Mouse (Mus musculus) cortical plate, adult 2 months (tissue): ENCODE results near the gene Plekho1.

Source experiments
- CTCF ChIP-seq: fragments of 200-500 bp; IDR thresholded peaks from 2 replicates; pipeline ENCODE4 v1.5.1; 2011; ENCODE audit warnings: mild to moderate bottlenecking, control low read depth, low read length; ENCODE audit not compliant: insufficient read depth; ENCODE audit errors: extremely low read depth
- POLR2A ChIP-seq: fragments of 200-500 bp; IDR thresholded peaks from 2 replicates; pipeline ENCODE4 v1.6.1; 2011; ENCODE audit warnings: mild to moderate bottlenecking, low read length, control low read depth; ENCODE audit not compliant: insufficient read depth; ENCODE audit errors: extremely low read depth

- TF ChIP-seq CTCF = no peak
- no peak for TF ChIP-seq POLR2A
These were observed 1.9 kb downstream of the Plekho1 start for GRCm38 (mm10) chr3:95993881-95994280.
